42 mouse cellular contexts compared by ENCODE assay signal in genomic region chr9:56903662-56904061, GRCm38 (mm10). TPM values are rescaled to one million over a fixed set of nuclear protein-coding genes. Genes with fewer than 3 reads are reported as not detected.
"Had no signal": no experiment of that assay in that cellular context is flagged by ENCODE, and none has a peak within 500 bp of the region (broad histone marks: within the 10 kb centered on the region; RNA-seq: fewer than 3 reads in every experiment).

No protein-coding gene starts in this region.

- H3K36me3 ChIP-seq: limb, embryonic 10.5 days; limb, embryonic 12.5 days; liver, embryonic 12.5 days; liver, embryonic 13.5 days; liver, embryonic 15.5 days; lung, embryonic 15.5 days; midbrain, embryonic 10.5 days; midbrain, embryonic 12.5 days; midbrain, embryonic 13.5 days; midbrain, embryonic 15.5 days; neural tube, embryonic 12.5 days had no signal

- H3K4me3 ChIP-seq: limb, embryonic 10.5 days; limb, embryonic 12.5 days; limb, embryonic 13.5 days; limb, embryonic 15.5 days; liver, embryonic 12.5 days; liver, embryonic 13.5 days; liver, embryonic 15.5 days; lung, embryonic 15.5 days; megakaryocyte, embryonic 14.5 days; midbrain, embryonic 10.5 days; midbrain, embryonic 12.5 days; midbrain, embryonic 13.5 days; midbrain, embryonic 15.5 days; myocyte; neural tube, embryonic 12.5 days had no signal

- H3K9me3 ChIP-seq: limb, embryonic 10.5 days; limb, embryonic 12.5 days; limb, embryonic 13.5 days; limb, embryonic 15.5 days; liver, embryonic 12.5 days; liver, embryonic 13.5 days; liver, embryonic 15.5 days; lung, embryonic 15.5 days; megakaryocyte, embryonic 14.5 days; midbrain, embryonic 10.5 days; midbrain, embryonic 12.5 days; midbrain, embryonic 13.5 days; midbrain, embryonic 15.5 days; neural tube, embryonic 12.5 days had no signal

- ATAC-seq: liver, embryonic 12.5 days; liver, postnatal 0 days; lung, postnatal 0 days; midbrain, embryonic 13.5 days; midbrain, embryonic 15.5 days; midbrain, embryonic 16.5 days had no signal

- H3K27me3 ChIP-seq: limb, embryonic 12.5 days; limb, embryonic 13.5 days; limb, embryonic 15.5 days; liver, embryonic 12.5 days; liver, embryonic 13.5 days; liver, embryonic 15.5 days; lung, embryonic 15.5 days; midbrain, embryonic 12.5 days; midbrain, embryonic 13.5 days; midbrain, embryonic 15.5 days; neural tube, embryonic 12.5 days had no signal

- H3K4me1 ChIP-seq: liver, embryonic 15.5 days; midbrain, embryonic 12.5 days; midbrain, embryonic 13.5 days; midbrain, embryonic 15.5 days had no signal

- DNase-seq: left cerebral cortex, postnatal 4 days; liver; liver, embryonic 13.5 days; liver, postnatal 0 days; lung, adult 18-20 months; lung, adult 2 months; lung, embryonic 14.5 days; lung, postnatal 10 days; lung, postnatal 14 days; lung, postnatal 36 days; lung, postnatal 4 days; midbrain, embryonic 14.5 days had no signal

- H3K27ac ChIP-seq: limb, embryonic 10.5 days; limb, embryonic 12.5 days; limb, embryonic 13.5 days; limb, embryonic 15.5 days; liver, embryonic 12.5 days; liver, embryonic 13.5 days; liver, embryonic 14.5 days; liver, embryonic 15.5 days; lung, embryonic 15.5 days; macrophage; midbrain, embryonic 10.5 days; midbrain, embryonic 12.5 days; midbrain, embryonic 13.5 days; midbrain, embryonic 15.5 days; neural tube, embryonic 12.5 days had no signal

- H3K4me2 ChIP-seq: limb, embryonic 12.5 days; limb, embryonic 13.5 days; limb, embryonic 15.5 days; liver, embryonic 11.5 days; liver, embryonic 12.5 days; liver, embryonic 13.5 days; liver, embryonic 15.5 days; lung, embryonic 14.5 days; lung, embryonic 15.5 days; midbrain, embryonic 11.5 days; midbrain, embryonic 12.5 days; midbrain, embryonic 13.5 days; midbrain, embryonic 15.5 days; neural tube, embryonic 12.5 days had no signal

- H3K9ac ChIP-seq: limb, embryonic 12.5 days; limb, embryonic 13.5 days; limb, embryonic 15.5 days; liver, embryonic 12.5 days; liver, embryonic 13.5 days; liver, embryonic 14.5 days; liver, embryonic 15.5 days; liver, postnatal 0 days; lung, embryonic 14.5 days; lung, embryonic 15.5 days; midbrain, embryonic 12.5 days; midbrain, embryonic 13.5 days; midbrain, embryonic 15.5 days; neural tube, embryonic 12.5 days had no signal

RNA-seq across cellular contexts. Expression of gene Cspg4, which starts 38.8 kb away (rescaled TPM):
- total RNA-seq: megakaryocyte, adult 5-6 weeks; monocyte, adult 5-6 weeks had no signal
- polyA plus RNA-seq: macrophage had no signal

RNA-seq across cellular contexts. Expression of gene Odf3l1, which starts 39.2 kb away (rescaled TPM):
- total RNA-seq: left cerebral cortex, postnatal 10 days; left cerebral cortex, postnatal 14 days; left cerebral cortex, postnatal 25 days; left cerebral cortex, postnatal 36 days; left cerebral cortex, postnatal 4 days; liver, adult 2 months; megakaryocyte, adult 5-6 weeks; midbrain, postnatal 0 days; monocyte, adult 5-6 weeks had no signal
- polyA plus RNA-seq: liver, embryonic 11.5 days; liver, embryonic 12.5 days; liver, embryonic 13.5 days; liver, embryonic 14.5 days; liver, embryonic 16.5 days; liver, postnatal 0 days; lung, postnatal 0 days; macrophage; midbrain, embryonic 10.5 days; midbrain, embryonic 11.5 days; midbrain, embryonic 12.5 days; midbrain, embryonic 13.5 days; midbrain, embryonic 14.5 days; midbrain, embryonic 15.5 days; midbrain, embryonic 16.5 days; neural tube, embryonic 11.5 days; neural tube, embryonic 12.5 days had no signal
